Mouse (Mus musculus) neural tube, embryonic 15.5 days (tissue): ENCODE measurements around the gene Camk1g. TPM values are rescaled to one million over a fixed set of nuclear protein-coding genes. Genes with fewer than 3 reads are reported as not detected.

ENCODE experiments used
- ATAC-seq: fragments of 200-750 bp; cut with Nextera tagmentation; 2 replicates; pipeline ENCODE4 v1.8.0; 2017; ENCODE audit warnings: mild to moderate bottlenecking, moderate TSS enrichment, moderate library complexity; ENCODE audit not compliant: low FRiP score
- H3K27ac ChIP-seq: fragments of 300-500 bp; sonication (generic); replicated peaks from 2 replicates; pipeline ENCODE4 v1.5.1; 2015; ENCODE audit warnings: mild to moderate bottlenecking, inconsistent platforms
- H3K27me3 ChIP-seq: fragments of 300-500 bp; sonication (generic); replicated peaks from 2 replicates; pipeline ENCODE4 v1.6.1; 2015; ENCODE audit warnings: inconsistent platforms
- H3K36me3 ChIP-seq: fragments of 300-500 bp; sonication (generic); 2 replicates; pipeline ENCODE4 v1.6.1; 2015; ENCODE audit warnings: inconsistent platforms
- H3K4me1 ChIP-seq: fragments of 300-500 bp; sonication (generic); 2 replicates; pipeline ENCODE4 v1.6.1; 2015; ENCODE audit warnings: inconsistent platforms
- H3K4me2 ChIP-seq: fragments of 300-500 bp; sonication (generic); 2 replicates; pipeline ENCODE4 v1.6.1; 2015; ENCODE audit warnings: inconsistent platforms, mild to moderate bottlenecking, moderate library complexity
- H3K4me3 ChIP-seq: fragments of 300-500 bp; sonication (generic); replicated peaks from 2 replicates; pipeline ENCODE4 v1.5.1; 2015; ENCODE audit warnings: mild to moderate bottlenecking, inconsistent platforms
- H3K9ac ChIP-seq: fragments of 300-500 bp; sonication (generic); replicated peaks from 2 replicates; pipeline ENCODE4 v1.6.1; 2015; ENCODE audit warnings: mild to moderate bottlenecking, inconsistent platforms
- H3K9me3 ChIP-seq: fragments of 300-500 bp; sonication (generic); replicated peaks from 2 replicates; pipeline ENCODE4 v1.6.1; 2016; ENCODE audit warnings: inconsistent platforms
- WGBS: fragments of 180-500 bp; shearing (Covaris S2); methylation state at CpG from one replicate; pipeline ENCODE4 v1.1.7; 2015; ENCODE audit warnings: mixed read lengths; 5-methylcytosine and 5-hydroxymethylcytosine counted together
- polyA plus RNA-seq: library from polyadenylated mRNA; unstranded; fragments of >200 nt; fragmentation: Nextera tagmentation; extraction: Ambion mirVana; gene quantifications from 2 replicates; pipeline ENCODE4 v1.2.1, GENCODE M21; 2015

Camk1g gene
- polyA plus RNA-seq, 1 experiment from 2014 or later: 49.5 TPM

DNA sequence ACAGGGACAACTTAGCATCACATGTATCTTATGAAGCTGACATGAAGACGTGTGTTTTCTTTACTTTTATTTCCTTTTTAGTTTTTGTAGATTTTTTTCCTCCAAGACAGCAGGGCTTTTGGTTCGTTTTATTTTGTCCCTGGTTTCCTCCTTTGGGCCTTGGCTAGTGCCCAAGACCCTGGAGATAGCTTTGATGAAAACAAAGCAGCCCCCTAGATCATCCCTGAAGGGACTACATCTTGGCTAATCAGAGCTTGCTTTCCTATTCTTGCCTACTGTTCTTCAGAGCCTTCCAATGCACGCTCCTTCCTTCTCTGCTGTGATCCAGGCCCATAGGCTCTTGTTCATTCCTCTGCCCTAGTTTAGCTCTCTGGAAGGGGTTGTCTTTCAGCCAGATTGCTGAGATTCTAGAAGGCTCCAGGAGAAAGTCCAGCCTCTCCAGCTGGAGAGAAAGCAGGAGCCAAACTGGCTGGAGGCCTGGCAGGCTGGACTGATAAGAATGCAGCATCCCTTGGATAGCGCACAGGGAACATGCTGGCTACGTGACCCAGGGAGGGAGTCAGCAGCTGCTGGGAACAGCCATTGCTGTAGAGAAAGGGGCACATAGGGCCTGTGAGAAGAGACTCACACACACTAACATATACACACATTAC, 54.3 kb downstream of the Camk1g start:
- no peaks in the 10 kb centered on the region for H3K36me3 ChIP-seq
- H3K27me3 ChIP-seq: no peaks in the 10 kb centered on the region
- H3K4me1 ChIP-seq: peaks cover 11% of the 10 kb centered on the region; the same call in 1 of the 2 replicates
- no peak for ATAC-seq
- no peak overlapping the region for H3K27ac ChIP-seq
- H3K4me2 ChIP-seq: no peak overlapping the region
- H3K9me3 ChIP-seq: no peaks in the 10 kb centered on the region
- H3K4me3 ChIP-seq: no peak overlapping the region
- WGBS: 71% methylated on average over 5 of the region's 5 CpGs
- no peak overlapping the region for H3K9ac ChIP-seq

DNA sequence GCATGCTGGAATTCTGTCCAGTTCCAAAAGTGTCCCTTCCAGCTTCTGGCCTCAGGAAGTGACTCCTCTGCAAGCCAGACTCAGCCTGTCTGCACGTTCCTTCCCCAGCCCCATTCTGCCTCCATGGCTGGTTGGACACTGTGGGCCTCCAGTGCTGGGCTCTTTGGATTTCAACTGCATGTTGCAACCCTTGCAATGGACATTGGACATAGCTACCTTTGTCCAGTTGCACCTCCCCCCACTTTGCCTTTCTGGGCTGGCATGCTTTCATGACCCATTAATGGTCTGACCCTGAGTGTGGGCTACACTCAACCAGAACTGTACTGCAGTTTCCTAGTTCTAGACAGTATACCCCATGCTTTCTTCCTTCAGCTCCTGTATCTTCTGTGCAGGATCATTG, 58.5 kb downstream of the Camk1g start:
- Histone ChIP-seq H3K9ac (no peak overlapping the region), H3K27ac (no peak overlapping the region), H3K36me3 (no peaks in the 10 kb centered on the region), H3K27me3 (no peaks in the 10 kb centered on the region), H3K4me3 (no peak overlapping the region), H3K4me2 (no peak overlapping the region), H3K4me1 (peaks cover 6% of the 10 kb centered on the region; the same call in 1 of the 2 replicates), H3K9me3 (no peaks in the 10 kb centered on the region)
- WGBS: 63% methylated on average over 1 of the region's 1 CpGs
- ATAC-seq: no peak

DNA sequence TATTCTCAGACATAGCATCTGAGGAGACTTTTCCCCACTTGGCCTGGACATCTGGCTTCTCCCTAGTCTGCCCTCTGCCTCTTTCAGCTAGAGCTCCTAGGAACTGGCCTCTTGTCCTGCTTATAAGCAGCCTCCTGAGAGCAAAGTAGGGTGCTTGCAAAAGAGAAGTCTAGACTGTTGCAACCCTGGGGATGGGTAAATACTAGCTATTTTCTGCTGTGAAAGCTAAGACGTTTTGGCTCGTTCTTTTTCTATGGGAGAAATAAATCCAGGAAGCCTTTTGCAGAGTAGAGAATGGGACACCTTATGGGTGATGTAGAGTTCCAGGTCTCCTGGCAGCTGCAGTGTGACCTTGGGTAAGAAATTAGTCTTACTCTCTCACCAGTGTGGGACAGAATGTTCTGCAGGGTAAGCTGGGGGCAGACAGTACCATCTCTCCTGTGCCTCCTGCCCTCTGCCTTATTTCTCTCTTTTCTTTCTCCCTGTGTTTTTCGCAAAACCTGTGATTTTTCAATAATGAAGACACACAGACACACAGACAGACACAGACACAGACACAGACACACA, 59.5 kb downstream of the Camk1g start:
- H3K9ac ChIP-seq: no peak overlapping the region
- H3K4me3 ChIP-seq: no peak overlapping the region
- no peak overlapping the region for H3K4me2 ChIP-seq
- 86% methylated on average over 3 of the region's 3 CpGs for WGBS
- no peak for ATAC-seq
- H3K27ac ChIP-seq: no peak overlapping the region
- no peaks in the 10 kb centered on the region for H3K36me3 ChIP-seq
- H3K27me3 ChIP-seq: no peaks in the 10 kb centered on the region
- no peaks in the 10 kb centered on the region for H3K9me3 ChIP-seq
- H3K4me1 ChIP-seq: no peaks in the 10 kb centered on the region

DNA sequence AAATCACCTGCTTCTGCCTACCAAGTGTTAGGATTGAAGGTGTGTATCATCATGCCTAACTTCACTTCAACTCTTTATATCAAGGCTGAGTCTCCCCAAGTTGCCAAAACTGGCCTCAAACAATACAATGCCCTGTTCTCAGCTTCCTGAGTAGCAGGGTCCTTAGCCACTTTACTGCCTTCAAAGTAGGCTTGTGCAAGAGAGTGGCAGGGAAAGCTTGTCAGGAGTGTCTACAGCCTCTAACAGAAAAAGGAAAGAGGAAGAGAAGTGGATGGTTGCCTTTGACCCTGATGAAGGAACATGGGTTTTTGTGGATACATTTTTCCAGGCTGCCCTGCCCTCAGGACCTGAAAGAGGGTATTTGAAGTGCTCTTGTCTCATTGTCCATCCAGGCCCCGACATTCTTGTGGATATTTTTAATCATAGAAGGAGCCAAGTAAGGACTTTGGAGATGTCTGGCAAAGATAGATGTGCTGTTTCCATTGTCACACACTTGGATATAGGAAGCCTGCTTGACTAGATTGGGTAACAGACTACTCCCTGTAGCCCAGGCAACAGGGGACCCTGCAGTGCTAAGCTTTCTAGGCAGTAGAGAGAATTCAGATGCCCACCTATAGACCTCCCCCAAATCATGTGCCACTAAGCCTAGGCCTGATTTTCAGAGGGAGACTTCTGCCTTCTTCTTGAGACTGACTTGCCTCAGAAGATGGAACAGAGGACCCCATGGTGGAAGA, 60.1 kb downstream of the Camk1g start:
- no peak overlapping the region for H3K4me2 ChIP-seq
- no peaks in the 10 kb centered on the region for H3K27me3 ChIP-seq
- no peaks in the 10 kb centered on the region for H3K36me3 ChIP-seq
- H3K4me1 ChIP-seq: no peaks in the 10 kb centered on the region
- no peak for ATAC-seq
- H3K9ac ChIP-seq: no peak overlapping the region
- H3K27ac ChIP-seq: no peak overlapping the region
- no peak overlapping the region for H3K4me3 ChIP-seq
- no peaks in the 10 kb centered on the region for H3K9me3 ChIP-seq
- WGBS: 86% methylated on average over 1 of the region's 1 CpGs

DNA sequence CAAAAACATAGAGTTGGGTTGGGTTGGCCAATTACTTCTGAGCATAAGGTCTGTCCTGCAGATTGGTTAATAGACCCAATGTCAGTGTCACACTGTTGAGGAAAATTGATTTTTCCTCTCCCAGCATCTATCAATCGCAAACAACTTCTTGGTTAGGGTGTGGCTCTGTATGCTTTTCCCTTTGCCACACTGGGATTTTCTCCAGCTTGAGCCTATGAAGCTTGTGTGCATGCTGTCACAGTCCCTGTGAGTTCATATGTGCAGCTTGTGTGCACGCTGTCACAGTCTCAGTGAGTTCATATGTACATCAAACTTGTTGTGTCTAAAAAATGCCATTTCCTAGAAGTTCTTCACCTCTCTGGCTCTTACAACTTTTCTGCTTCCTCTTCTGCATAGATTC, 63.3 kb downstream of the Camk1g start:
- no peaks in the 10 kb centered on the region for H3K27me3 ChIP-seq
- no peak overlapping the region for H3K9ac ChIP-seq
- ATAC-seq: no peak
- no peak overlapping the region for H3K4me2 ChIP-seq
- H3K27ac ChIP-seq: no peak overlapping the region
- no peaks in the 10 kb centered on the region for H3K36me3 ChIP-seq
- 93% methylated on average over 2 of the region's 2 CpGs for WGBS
- no peak overlapping the region for H3K4me3 ChIP-seq
- H3K9me3 ChIP-seq: no peaks in the 10 kb centered on the region
- H3K4me1 ChIP-seq: no peaks in the 10 kb centered on the region

DNA sequence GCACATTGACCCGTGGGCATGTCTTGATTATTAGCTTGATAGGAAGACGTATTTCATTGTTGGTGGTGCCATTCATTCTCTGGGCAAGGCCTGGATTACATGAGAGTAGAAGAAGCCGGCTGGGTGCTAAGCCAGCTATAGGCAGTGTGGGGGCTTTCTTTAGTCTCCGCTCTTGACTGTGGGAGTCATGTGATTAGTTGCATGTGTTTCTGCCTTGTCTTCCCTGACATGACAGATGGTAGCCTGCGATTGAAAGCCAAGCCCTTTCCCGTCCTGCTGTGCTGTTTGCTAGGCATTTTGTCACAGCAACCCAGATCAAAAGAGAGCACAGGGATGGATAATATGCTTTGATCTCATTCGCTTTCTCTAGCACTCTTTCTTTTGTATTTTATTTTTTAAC, 64.7 kb downstream of the Camk1g start:
- 12% methylated on average over 7 of the region's 7 CpGs for WGBS
- Histone ChIP-seq H3K4me3 (no peak overlapping the region), H3K27ac (no peak overlapping the region), H3K9ac (no peak overlapping the region), H3K36me3 (no peaks in the 10 kb centered on the region), H3K4me1 (no peaks in the 10 kb centered on the region), H3K4me2 (no peak overlapping the region), H3K27me3 (no peaks in the 10 kb centered on the region), H3K9me3 (no peaks in the 10 kb centered on the region)
- no peak for ATAC-seq

DNA sequence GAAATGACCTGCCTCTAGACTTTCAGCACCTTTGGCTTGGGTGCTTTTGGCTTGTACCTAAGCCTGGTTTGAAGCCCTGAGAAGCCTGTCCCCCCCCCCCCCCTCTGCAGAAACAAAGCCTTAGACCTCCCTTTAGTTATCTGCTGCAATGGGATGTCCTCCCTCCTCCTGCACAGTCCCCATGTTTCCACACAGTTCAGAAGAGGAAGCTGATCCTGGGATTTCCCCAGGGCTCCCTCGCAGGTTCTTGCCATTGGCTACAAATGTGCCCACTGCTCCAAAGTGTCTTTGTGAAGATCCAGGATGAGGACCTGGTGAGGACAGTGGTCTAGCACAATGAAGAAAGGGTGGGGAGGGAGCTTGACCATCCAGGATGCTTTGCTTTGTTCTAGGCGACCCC, 67.0 kb downstream of the Camk1g start:
- Histone ChIP-seq H3K9ac (no peak overlapping the region), H3K36me3 (no peaks in the 10 kb centered on the region), H3K9me3 (no peaks in the 10 kb centered on the region), H3K4me3 (no peak overlapping the region), H3K27ac (no peak overlapping the region), H3K4me1 (no peaks in the 10 kb centered on the region), H3K27me3 (no peaks in the 10 kb centered on the region), H3K4me2 (no peak overlapping the region)
- WGBS: 80% methylated on average over 2 of the region's 2 CpGs
- no peak for ATAC-seq

DNA sequence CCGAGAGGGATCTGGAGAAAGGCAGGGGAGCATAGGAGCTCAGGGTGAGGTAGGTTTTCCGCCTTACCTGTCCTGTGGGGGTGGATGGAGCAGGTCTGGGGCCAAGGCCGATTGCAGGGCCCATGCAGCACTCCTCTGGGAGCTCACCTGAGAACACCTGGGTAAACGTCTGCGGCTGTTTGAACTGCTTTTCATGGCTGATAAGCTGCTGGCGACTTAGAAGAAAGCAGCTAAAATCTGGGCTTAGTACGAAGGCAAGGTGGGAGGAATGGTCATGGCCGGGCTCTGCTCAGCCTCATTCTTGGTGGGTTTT, 68.0 kb downstream of the Camk1g start:
- no peak overlapping the region for H3K4me2 ChIP-seq
- no peak for ATAC-seq
- no peak overlapping the region for H3K27ac ChIP-seq
- no peaks in the 10 kb centered on the region for H3K36me3 ChIP-seq
- H3K27me3 ChIP-seq: no peaks in the 10 kb centered on the region
- no peak overlapping the region for H3K4me3 ChIP-seq
- H3K9ac ChIP-seq: no peak overlapping the region
- WGBS: 79% methylated on average over 8 of the region's 8 CpGs
- H3K9me3 ChIP-seq: no peaks in the 10 kb centered on the region
- no peaks in the 10 kb centered on the region for H3K4me1 ChIP-seq

DNA sequence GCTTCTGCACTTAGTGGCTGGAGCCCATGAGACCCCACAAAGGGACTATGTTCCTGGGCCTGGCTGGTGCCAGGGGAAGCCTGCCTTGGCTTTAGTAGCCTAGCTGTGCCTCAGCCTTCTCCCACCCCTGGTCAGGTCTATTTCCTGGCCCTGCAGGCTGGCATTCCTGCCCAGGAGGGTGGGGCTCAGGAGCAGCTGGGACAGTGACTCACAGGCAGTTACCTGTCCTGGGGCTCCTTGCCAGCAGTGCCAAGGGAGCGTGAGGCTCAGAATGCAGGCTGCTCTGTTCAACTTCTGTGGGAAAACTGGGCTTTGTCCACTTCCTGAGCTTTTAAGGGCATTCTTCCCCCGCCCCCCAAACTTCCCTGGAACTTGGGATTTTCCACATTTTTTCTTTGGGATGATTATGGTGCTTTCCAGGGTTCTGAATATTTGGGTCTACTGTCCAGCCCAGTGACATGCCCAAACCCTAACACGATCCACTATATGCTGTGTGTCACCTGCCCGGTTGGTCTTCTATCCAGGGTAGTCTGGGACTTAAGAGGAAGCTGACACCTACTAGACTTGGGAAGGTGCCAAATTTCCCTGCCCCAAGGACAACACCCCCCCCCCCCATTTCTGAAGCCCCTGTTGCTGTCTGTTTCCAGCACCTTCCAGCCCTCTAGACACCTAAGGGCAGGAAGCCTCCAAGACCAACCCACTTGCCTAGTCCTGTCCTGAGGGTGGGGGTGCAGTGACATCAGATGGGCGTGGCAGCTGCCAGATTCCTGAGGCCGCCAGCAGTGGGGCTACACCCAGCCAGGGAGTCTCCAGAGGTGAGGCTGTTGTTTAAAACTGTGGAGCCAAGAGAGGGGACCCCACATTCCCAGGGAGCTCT, 68.6 kb downstream of the Camk1g start:
- ATAC-seq: no peak
- Histone ChIP-seq H3K9ac (no peak overlapping the region), H3K4me3 (no peak overlapping the region), H3K36me3 (no peaks in the 10 kb centered on the region), H3K27ac (no peak overlapping the region), H3K9me3 (no peaks in the 10 kb centered on the region), H3K4me1 (no peaks in the 10 kb centered on the region), H3K4me2 (no peak overlapping the region), H3K27me3 (no peaks in the 10 kb centered on the region)
- 74% methylated on average over 6 of the region's 6 CpGs for WGBS

DNA sequence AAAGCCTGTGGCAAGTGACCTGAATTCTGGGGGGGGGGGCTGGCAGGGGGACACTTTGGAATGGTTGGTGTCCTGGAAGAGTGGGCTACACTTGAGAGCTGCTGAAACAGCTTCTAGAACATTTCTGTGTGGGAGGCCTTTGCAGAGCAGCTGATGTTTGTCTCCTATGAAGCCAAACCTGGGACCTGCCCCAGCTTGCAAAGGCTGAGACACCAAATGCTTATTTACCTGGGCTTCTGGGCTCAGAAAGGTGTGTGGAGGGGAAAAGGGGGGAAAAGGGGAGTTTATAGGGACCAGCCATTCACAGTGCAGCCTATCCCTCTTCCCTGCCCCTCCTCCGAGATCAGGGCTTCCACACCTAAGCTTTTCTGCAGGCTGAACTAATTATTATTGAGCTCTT, 70.1 kb downstream of the Camk1g start:
- no peaks in the 10 kb centered on the region for H3K4me1 ChIP-seq
- no peak for ATAC-seq
- no peaks in the 10 kb centered on the region for H3K36me3 ChIP-seq
- H3K4me3 ChIP-seq: no peak overlapping the region
- H3K27ac ChIP-seq: no peak overlapping the region
- WGBS: 85% methylated on average over 1 of the region's 1 CpGs
- H3K9ac ChIP-seq: no peak overlapping the region
- H3K27me3 ChIP-seq: no peaks in the 10 kb centered on the region
- H3K4me2 ChIP-seq: no peak overlapping the region
- no peaks in the 10 kb centered on the region for H3K9me3 ChIP-seq

DNA sequence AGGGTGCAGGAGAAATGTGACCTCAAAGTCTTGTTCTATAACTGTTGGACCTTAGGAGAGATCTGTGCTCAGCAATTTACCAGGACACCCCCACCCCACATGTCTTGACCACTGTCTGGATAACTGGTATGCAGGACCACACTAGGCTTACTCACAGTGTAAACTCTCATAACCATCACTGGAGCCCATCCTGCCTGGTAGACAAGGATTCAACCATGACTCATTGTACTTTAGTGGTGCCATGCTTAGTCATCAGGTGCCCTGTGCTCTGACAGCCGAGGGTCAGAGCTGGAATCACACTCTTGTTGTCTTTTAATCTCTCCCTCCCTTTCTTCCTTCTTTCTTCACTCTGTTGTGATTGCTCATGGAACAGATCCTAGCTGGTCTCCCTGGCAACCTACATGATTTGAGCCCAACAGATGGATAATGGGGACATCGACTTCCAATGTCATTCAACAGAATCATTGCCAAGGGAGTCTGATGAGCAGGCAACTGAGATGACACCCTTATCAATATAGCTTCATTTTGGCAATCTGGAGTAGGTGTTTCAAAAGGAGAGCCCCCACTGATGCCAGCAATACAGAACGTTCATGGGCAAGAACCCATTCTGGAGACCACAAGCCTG, 71.8 kb downstream of the Camk1g start:
- H3K9me3 ChIP-seq: no peaks in the 10 kb centered on the region
- H3K27me3 ChIP-seq: no peaks in the 10 kb centered on the region
- no peaks in the 10 kb centered on the region for H3K4me1 ChIP-seq
- ATAC-seq: no peak
- H3K4me3 ChIP-seq: no peak overlapping the region
- H3K4me2 ChIP-seq: no peak overlapping the region
- no peaks in the 10 kb centered on the region for H3K36me3 ChIP-seq
- no peak overlapping the region for H3K9ac ChIP-seq
- no peak overlapping the region for H3K27ac ChIP-seq
- WGBS: 70% methylated on average over 3 of the region's 3 CpGs
